Mouse (Mus musculus) brain, embryonic 14.5 days (tissue): ENCODE data around the gene Rasl12.

Source experiments
- CTCF ChIP-seq: fragments of 200-500 bp; IDR thresholded peaks from 2 replicates; pipeline ENCODE4 v1.5.1; 2012; ENCODE audit warnings: inconsistent platforms, mild to moderate bottlenecking, moderate library complexity, borderline replicate concordance; ENCODE audit not compliant: insufficient read depth, insufficient read length; ENCODE audit errors: extremely low read depth
- POLR2A ChIP-seq: fragments of 200-500 bp; IDR thresholded peaks from 2 replicates; pipeline ENCODE4 v1.6.1; 2012; ENCODE audit warnings: mild to moderate bottlenecking, inconsistent platforms, borderline replicate concordance; ENCODE audit not compliant: poor library complexity, insufficient read depth, insufficient read length, severe bottlenecking; ENCODE audit errors: extremely low read depth

DNA sequence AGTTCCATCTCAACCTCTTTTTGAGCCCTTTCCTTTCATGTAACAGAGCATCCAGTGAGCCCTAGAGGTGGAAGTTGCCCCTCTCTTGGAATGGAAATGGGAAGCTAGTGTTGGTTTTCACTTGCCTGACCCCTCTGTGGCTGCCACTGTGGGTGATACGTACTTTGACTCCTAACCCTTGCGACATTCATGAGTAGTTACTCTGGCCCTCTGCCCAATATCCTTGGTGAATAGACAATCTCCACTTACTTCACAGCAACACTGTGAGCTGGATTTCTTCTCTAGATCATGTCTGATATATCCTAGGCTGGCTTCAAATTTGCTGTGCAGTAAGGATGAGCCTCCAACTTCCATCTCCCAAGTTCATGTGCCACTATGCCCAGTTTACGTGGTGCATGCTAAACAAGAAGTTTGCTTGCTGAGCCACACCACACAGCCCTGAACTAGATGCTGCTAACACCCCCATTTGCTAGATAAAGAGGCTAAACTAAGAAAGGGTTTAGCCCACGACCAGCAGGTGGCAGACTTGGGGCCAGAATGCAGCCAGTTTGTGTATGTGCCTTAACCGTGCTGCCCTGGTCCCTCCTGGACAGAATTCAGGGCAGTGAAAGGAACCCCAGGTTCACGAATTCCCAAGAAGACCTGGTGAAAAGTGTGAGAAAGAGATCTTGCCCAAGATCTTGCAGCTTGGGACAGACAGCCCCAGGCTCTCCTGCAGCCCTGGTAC is 5.5 kb upstream of the Rasl12 start:
- TF ChIP-seq CTCF = peak; percentile 82
- no peak for TF ChIP-seq POLR2A
